Mouse (Mus musculus) ES-E14 (cell line): ENCODE measurements around the gene Chrna9. TPM values are rescaled to one million over a fixed set of nuclear protein-coding genes. Genes with fewer than 3 reads are reported as not detected.

ENCODE experiments used
- DNase-seq: peaks from one replicate; pipeline ENCODE4 v3.0.0-alpha.2; 2013; ENCODE audit warnings: low read depth, low spot score
- H3K27ac ChIP-seq: 2 replicates; pipeline ENCODE4 v1.5.1; 2012; ENCODE audit warnings: low read depth, mild to moderate bottlenecking, low read length, moderate library complexity, mixed read lengths; ENCODE audit not compliant: poor library complexity, insufficient read depth, severe bottlenecking
- H3K36me3 ChIP-seq: 2 replicates; pipeline ENCODE4 v1.6.1; 2012; ENCODE audit warnings: mild to moderate bottlenecking, low read length, moderate library complexity, mixed read lengths; ENCODE audit not compliant: control insufficient read depth, poor library complexity, insufficient read depth, severe bottlenecking
- H3K4me1 ChIP-seq, 2 experiments: fragments of 150-350 bp in 1 of 2; sonication (generic) in 1 of 2; 2 replicates each; pipeline ENCODE4 v1.6.1; 2012; ENCODE audit warnings: low read length in 2 of 2, mild to moderate bottlenecking in 1 of 2, mixed read lengths in 1 of 2; ENCODE audit not compliant: control insufficient read depth in 2 of 2, insufficient read depth in 2 of 2, poor library complexity in 1 of 2
- H3K4me3 ChIP-seq, 2 experiments: fragments of 150-350 bp in 1 of 2; sonication (generic) in 1 of 2; 2 replicates each; pipeline ENCODE4 v1.5.1; 2012; ENCODE audit warnings: low read length in 2 of 2, low read depth in 1 of 2, mild to moderate bottlenecking in 1 of 2, mixed read lengths in 1 of 2; ENCODE audit not compliant: insufficient read depth in 1 of 2, poor library complexity in 1 of 2, severe bottlenecking in 1 of 2
- H3K9ac ChIP-seq: 2 replicates; pipeline ENCODE4 v1.6.1; 2012; ENCODE audit warnings: low read depth, mild to moderate bottlenecking, low read length, mixed read lengths; ENCODE audit not compliant: poor library complexity, insufficient read depth, severe bottlenecking
- H3K9me3 ChIP-seq: fragments of 150-350 bp; sonication (generic); 2 replicates; pipeline ENCODE4 v1.6.1; 2012; ENCODE audit warnings: low read depth, mild to moderate bottlenecking, low read length; ENCODE audit not compliant: control insufficient read depth, insufficient read depth
- CHD2 ChIP-seq: IDR thresholded peaks from 2 replicates; pipeline ENCODE4 v1.6.1; 2014; ENCODE audit warnings: mild to moderate bottlenecking, low read depth, low read length, inconsistent platforms
- HCFC1 ChIP-seq: IDR thresholded peaks from 2 replicates; pipeline ENCODE4 v1.6.1; 2012; ENCODE audit warnings: low read length, inconsistent platforms, borderline replicate concordance; ENCODE audit not compliant: insufficient read depth
- MAFK ChIP-seq: IDR thresholded peaks from 2 replicates; pipeline ENCODE4 v1.6.1; 2014; ENCODE audit warnings: mild to moderate bottlenecking, low read depth, low read length, inconsistent platforms; ENCODE audit not compliant: insufficient read depth
- ZC3H11A ChIP-seq: IDR thresholded peaks from 2 replicates; pipeline ENCODE4 v1.6.1; 2012; ENCODE audit warnings: low read depth, mild to moderate bottlenecking, inconsistent platforms, low read length, borderline replicate concordance
- ZNF384 ChIP-seq: IDR thresholded peaks from 2 replicates; pipeline ENCODE4 v1.6.1; 2012; ENCODE audit warnings: low read depth, low read length, inconsistent platforms
- in situ Hi-C, 2 experiments: fragments of 600-800 bp; cut with MboI; formaldehyde crosslinking; loops; one replicate each; pipeline ENCODE4 v1.15.1; 2025; ENCODE audit warnings: low sequenced_read_pairs in 2 of 2, inconsistent platforms in 1 of 2; ENCODE audit not compliant: unreplicated experiment in 2 of 2
- total RNA-seq: library from RNA; depleted of rRNA; stranded (reverse); fragments of 300-350 nt; gene quantifications from 2 replicates; pipeline ENCODE4 v1.2.3, GENCODE M21; 2012; rRNA removed

Chrna9 gene
- total RNA-seq, 1 experiment: 11.2 TPM

DNA sequence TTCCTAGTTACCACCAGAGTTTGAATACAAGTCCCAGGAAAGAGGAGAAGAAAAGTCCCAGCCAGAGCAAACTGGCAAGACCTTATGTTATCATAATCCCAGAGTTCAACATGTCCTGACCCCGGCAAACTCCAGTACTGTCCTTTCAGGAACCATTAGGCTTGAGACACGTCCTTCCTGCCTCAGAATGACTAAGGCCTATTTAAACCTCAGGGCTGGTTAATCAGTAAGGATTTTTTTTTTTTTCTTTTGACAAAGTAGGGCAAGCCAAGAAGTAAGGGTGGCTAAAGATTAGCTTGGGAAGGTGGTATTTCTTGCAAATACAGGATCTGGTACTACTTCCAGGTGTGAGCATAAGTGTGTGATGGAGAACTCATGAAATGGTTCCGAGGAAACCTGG is 79.3 kb downstream of the Chrna9 start:
- H3K4me3 ChIP-seq: no peak overlapping the region
- 0 out of 2 replicates have a peak, but pooled peaks cover 2% of the 10 kb centered on the region for H3K36me3 ChIP-seq
- in situ Hi-C loops: no loop called here
- 0 out of 4 replicates have a peak, but pooled peaks cover 0 to 1% of the 10 kb centered on the region in 2 experiments for H3K4me1 ChIP-seq
- no peak overlapping the region for H3K27ac ChIP-seq
- DNase-seq: no peak
- no peak overlapping the region for H3K9ac ChIP-seq
- H3K9me3 ChIP-seq: no peaks in the 10 kb centered on the region
- TF ChIP-seq ZC3H11A (no peak), ZNF384 (no peak), HCFC1 (no peak), CHD2 (no peak), MAFK (no peak)

DNA sequence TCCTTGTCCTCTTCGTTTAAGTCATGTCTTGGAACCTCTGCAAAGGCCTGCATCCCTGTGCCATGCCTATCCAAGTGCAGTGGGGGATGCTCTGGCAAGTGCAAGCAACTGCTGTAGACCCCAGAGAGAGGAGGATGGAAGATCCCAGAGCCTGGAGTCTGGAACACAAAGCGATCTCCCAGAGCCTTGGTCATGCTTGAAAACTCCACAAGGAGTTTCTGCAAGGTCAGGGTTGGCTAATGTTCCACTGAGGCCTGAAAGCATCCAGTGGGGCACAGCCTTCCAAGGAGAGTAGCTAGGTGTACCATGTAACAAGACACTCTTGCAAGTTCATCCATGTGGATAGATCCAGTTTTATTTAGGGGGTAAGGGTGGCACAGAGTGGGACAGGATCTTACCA is 79.7 kb downstream of the Chrna9 start:
- Histone ChIP-seq H3K36me3 (0 out of 2 replicates have a peak, but pooled peaks cover 2% of the 10 kb centered on the region), H3K4me3 (no peak overlapping the region), H3K27ac (no peak overlapping the region), H3K9me3 (no peaks in the 10 kb centered on the region), H3K4me1 (no peaks in the 10 kb centered on the region), H3K9ac (no peak overlapping the region)
- no peak for TF ChIP-seq ZC3H11A
- TF ChIP-seq CHD2: no peak
- no peak for TF ChIP-seq MAFK
- no peak for TF ChIP-seq ZNF384
- no peak for TF ChIP-seq HCFC1
- in situ Hi-C loops: no loop called here
- DNase-seq: no peak

GRCm38 (mm10) chr5:66015449-66015961 is 80.8 kb downstream of the Chrna9 start:
- Histone ChIP-seq H3K27ac (no peak overlapping the region), H3K36me3 (peaks cover 2% of the 10 kb centered on the region; the same call in 1 of the 2 replicates), H3K9ac (no peak overlapping the region), H3K9me3 (no peaks in the 10 kb centered on the region), H3K4me3 (no peak overlapping the region), H3K4me1 (no peaks in the 10 kb centered on the region)
- no peak for DNase-seq
- TF ChIP-seq ZNF384: no peak
- no peak for TF ChIP-seq MAFK
- TF ChIP-seq CHD2: no peak
- no peak for TF ChIP-seq ZC3H11A
- no peak for TF ChIP-seq HCFC1
- in situ Hi-C loops: no loop called here

GRCm38 (mm10) chr5:66026796-66027195 is 92.1 kb downstream of the Chrna9 start:
- H3K4me3 ChIP-seq: peak overlapping the region in 1 of 2 experiments; percentile 37; a peak in 3 of 4 replicates
- H3K9ac ChIP-seq: no peak overlapping the region
- peaks cover 0 to 3% of the 10 kb centered on the region in 2 experiments; a peak in 1 of 4 replicates for H3K4me1 ChIP-seq
- TF ChIP-seq CHD2 (no peak), MAFK (no peak), ZNF384 (no peak), HCFC1 (no peak), ZC3H11A (no peak)
- no peak overlapping the region for H3K27ac ChIP-seq
- no peak for DNase-seq
- in situ Hi-C loops: no loop called here
- H3K9me3 ChIP-seq: no peaks in the 10 kb centered on the region
- H3K36me3 ChIP-seq: peaks cover 12% of the 10 kb centered on the region; the same call in 1 of the 2 replicates

Other genes with a start within 250 kb of the Chrna9 start
- 138 and 161 TPM in 2 replicates for gene Pds5a, start 236.6 kb upstream of the Chrna9 start, total RNA-seq
- 21.5 and 23.6 TPM in 2 replicates for gene N4bp2, start 171.4 kb upstream of the Chrna9 start, total RNA-seq
- gene Rhoh, start 73.7 kb upstream of the Chrna9 start, total RNA-seq: 0.21 and 0.27 TPM in 2 replicates
- 0.36 and 0.74 TPM in 2 replicates for gene 9130230L23Rik, start 69.4 kb downstream of the Chrna9 start, total RNA-seq
- gene Rbm47, start 238.2 kb downstream of the Chrna9 start, total RNA-seq: 13.4 and 21.1 TPM in 2 replicates